Mouse (Mus musculus): ENCODE data around the gene Tor1a. TPM values are rescaled to one million over a fixed set of nuclear protein-coding genes. Genes with fewer than 3 reads are reported as not detected.

The Tor1a gene
- total RNA-seq (2021) = 10 to 100 TPM; 42.6 to 45.7 TPM
- long read RNA-seq, experiment 1, transcript Tor1a-205 (2 exons, 560 nt) = minor isoform, 9 of 94 reads
- long read RNA-seq, experiment 1, transcript Tor1a-201 (5 exons, 1,401 nt) = major isoform, 55 of 94 reads
- long read RNA-seq, experiment 1, transcript Tor1a-203 (4 exons, 1,605 nt) = minor isoform, 23 of 94 reads
- long read RNA-seq, experiment 1, partial matches to known transcripts = 0 of 94 reads
- long read RNA-seq, experiment 1, other reads (novel, unspliced or antisense) = 5 of 94 reads
- long read RNA-seq, experiment 2, transcript Tor1a-201 (5 exons, 1,401 nt) = major isoform, 36 of 58 reads
- long read RNA-seq, experiment 2, transcript Tor1a-203 (4 exons, 1,605 nt) = minor isoform, 12 of 58 reads
- long read RNA-seq, experiment 2, partial matches to known transcripts = 1 of 58 reads
- long read RNA-seq, experiment 2, other reads (novel, unspliced or antisense) = 5 of 58 reads

- intact Hi-C loops (cut with DNase I) = no loop called here
- DNase-seq (ENCODE audit: low spot score in 2 of 2) = peak; percentile 91 to 92
These were observed at the start of gene Tor1a for GRCm38 (mm10) chr2:30967352-30968327. Gene Tor1a, minus strand, starts transcription at chr2:30967933.

- intact Hi-C loops (cut with DNase I) = no loop called here
- DNase-seq (ENCODE audit: low spot score in 2 of 2) = no peak
These were observed 45.8 kb upstream of the Tor1a start for GRCm38 (mm10) chr2:31013371-31014120.

DNA sequence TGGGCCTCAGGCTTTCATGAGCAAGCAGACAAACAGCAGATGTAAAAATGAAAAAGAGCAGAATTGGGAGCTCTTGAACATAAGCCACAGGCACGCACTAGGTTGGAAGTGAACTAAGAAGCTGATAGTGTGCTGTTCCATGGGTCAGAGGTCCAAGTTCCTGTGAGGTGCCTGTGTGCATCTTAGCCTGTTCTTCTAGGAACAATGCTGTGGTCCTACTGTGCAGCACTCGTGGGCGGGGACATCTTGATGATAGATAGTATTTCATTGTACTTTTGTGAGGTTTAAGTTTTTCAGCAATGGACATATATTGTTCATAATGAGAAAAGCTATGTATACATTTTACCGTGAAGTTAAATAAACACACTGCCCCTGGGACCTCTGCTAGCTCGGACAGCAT lies 39.5 kb upstream of the Tor1a start:
- intact Hi-C loops (cut with DNase I) = no loop called here
- no peak for DNase-seq (ENCODE audit: low spot score in 2 of 2)

DNA sequence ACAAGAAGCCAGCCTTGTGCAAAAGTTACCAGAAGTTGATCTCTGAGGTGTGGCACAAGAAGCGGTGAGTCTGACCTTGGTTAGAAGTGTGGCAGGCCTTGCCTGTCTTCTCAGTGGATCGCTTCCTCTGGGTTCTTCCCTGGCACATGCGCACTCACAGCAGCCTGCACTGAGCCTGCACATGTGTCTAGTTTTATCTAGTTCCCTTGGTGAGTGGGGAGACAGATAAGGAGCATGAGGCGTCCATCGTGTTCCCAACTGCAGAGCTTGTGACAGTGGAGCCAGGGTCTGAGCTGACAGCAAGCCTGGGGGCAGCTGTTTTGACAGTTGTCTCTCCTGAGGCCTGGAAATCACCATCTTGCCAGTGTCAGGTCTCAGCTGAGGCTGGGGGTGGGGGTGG lies 38.7 kb upstream of the Tor1a start:
- DNase-seq (ENCODE audit: low spot score in 2 of 2) = no peak
- intact Hi-C loops (cut with DNase I) = no loop called here

DNA sequence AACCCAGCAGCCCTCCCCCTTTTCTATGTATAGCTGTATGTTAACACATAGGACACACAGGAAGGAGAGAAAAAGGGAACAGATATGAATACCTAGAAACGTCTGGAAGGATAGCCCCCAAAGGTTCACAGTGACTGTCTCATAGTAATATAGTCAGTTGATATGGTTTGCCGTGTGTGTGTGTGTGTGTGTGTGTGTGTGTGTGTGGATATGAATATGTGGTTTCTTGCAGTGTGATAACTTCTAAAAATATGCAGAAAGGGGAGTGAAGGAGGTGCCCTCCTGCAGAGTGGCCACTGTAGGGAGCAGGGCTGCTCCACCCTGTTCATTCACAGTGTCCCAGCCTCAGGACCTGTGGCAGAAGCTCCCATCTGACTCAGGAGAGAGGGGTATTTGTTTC lies 37.7 kb upstream of the Tor1a start:
- intact Hi-C loops (cut with DNase I) = no loop called here
- no peak for DNase-seq (ENCODE audit: low spot score in 2 of 2)

DNA sequence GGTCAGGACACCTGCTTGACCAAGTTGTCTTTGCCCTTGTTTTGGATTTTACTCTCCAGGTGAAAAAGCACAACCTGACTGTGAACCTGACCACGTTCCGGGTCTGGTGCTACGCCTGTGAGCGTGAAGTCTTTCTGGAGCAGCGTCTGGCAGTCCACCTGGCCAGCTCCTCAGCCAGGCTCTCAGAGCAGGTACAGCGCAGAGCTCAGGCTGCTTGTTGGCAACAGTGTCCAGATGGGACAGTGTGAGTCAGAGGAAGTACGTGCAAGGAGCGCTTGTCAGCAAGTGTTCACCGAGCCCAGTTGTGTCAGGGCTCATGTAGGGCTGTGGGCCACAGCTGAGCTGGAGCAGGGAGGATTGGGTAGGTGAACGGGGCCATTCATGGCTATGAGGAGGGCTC lies 35.1 kb upstream of the Tor1a start:
- intact Hi-C loops (cut with DNase I) = no loop called here
- DNase-seq (ENCODE audit: low spot score in 2 of 2) = no peak

DNA sequence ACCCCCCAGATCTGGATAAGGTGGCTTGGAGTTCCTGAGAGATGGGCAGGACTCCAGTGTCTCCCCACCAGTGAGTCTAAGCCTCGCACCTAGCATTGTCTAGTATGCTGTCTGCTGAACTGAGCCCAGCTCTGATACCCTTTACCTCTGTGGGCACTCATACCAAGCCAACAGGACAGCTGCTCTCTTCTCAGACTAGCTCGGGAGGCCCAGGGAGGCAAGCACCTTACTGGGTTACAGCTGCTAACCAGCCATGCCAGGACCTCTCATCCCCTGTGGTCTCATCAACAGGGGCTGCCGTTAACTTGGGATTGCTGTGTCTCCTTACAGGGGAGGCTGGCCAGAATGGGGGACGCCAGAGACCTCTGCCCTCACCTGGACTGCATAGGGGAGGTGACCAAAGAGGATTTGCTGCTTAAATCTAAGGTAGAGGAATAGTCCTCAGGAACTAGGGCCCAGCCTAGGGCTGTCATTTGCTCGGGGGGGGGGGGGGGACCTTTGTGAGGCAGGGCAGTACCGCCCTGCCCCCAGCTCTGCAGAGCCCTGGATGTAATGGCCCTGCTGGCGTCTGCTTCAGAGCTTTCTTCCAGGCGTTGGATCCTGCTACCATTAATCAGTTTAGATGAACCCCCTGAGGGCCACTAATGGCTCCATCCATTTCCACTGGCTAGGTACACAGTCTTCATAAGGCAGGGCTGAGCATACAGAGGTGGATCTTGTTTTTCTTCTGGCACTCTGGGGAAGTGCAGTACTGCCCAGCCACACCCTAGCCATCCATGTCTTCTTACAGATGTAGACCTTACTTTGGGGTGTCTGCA lies 30.9 kb upstream of the Tor1a start:
- intact Hi-C loops (cut with DNase I) = no loop called here
- DNase-seq (ENCODE audit: low spot score in 2 of 2) = no peak

DNA sequence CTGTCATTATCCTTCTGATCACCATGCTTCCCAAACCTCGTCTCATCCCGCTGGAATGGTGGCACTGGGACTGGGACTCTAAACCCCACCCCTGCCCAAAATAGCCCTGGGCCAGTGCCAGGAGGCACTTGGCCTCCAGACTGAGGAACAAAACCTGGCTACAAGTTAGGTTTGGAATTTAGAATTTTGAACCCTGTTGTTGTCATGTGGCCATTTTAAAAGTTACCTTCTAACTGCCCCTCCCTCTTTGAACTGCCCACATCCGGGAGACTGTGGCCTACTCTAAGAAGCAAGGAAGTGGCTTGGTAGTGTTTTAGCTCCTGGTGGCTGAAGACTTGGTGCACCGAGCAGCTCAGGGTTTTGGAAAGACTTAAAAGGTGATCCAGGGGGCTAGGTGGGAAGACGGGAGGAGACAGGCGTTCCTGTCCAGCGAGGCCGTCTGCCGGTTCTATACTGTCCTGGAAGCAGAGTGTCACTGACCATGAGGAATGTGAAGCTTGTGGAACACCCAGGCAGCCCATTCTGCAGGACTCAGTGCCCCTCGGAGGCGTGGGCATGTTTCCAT lies 27.8 kb upstream of the Tor1a start:
- intact Hi-C loops (cut with DNase I) = no loop called here
- DNase-seq (ENCODE audit: low spot score in 2 of 2) = no peak

DNA sequence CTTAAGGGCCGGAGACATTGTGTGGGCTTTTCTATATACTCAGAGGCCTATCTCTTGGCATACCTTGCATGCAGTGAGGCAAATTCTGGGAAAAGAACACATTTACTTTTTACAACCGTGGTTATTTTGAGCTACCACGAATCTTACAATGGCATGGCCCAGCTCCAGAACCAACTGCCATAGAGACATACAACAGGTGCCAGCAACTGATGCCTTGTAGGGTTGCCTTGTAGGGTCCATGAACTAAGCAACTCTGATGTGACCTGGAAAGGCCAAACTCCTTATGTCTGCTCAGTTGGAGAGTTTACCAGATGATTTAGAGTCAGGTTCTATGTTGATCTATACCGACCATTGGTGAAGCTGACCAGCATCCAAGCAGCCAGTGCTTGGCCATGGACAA lies 27.1 kb upstream of the Tor1a start:
- DNase-seq (ENCODE audit: low spot score in 2 of 2) = no peak
- intact Hi-C loops (cut with DNase I) = no loop called here

DNA sequence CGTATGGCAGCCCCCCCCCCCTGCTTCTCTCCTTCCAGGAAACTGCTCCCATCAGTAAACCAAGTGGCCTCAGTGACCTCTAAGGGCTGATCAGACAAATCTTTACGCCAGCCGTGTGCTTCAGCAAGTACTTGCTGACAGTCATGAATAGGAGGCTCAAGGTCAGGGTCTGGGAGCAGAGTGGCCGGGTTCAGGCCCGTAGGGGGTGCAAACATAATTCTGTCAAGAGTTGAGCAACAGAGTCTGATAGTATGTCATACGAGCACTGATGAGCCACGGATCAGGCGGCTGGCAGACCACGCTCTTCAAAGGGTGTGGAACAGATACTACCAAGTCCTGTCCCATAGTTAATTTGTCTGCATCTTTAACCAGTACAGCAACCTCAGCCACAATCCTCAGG lies 22.5 kb upstream of the Tor1a start:
- intact Hi-C loops (cut with DNase I) = no loop called here
- no peak for DNase-seq (ENCODE audit: low spot score in 2 of 2)

GRCm38 (mm10) chr2:30985111-30986020 lies 17.6 kb upstream of the Tor1a start:
- intact Hi-C loops (cut with DNase I) = no loop called here
- DNase-seq (ENCODE audit: low spot score in 2 of 2) = peak in 1 of 2 experiments; percentile 26

GRCm38 (mm10) chr2:30983024-30983423 lies 15.3 kb upstream of the Tor1a start:
- intact Hi-C loops (cut with DNase I) = no loop called here

DNA sequence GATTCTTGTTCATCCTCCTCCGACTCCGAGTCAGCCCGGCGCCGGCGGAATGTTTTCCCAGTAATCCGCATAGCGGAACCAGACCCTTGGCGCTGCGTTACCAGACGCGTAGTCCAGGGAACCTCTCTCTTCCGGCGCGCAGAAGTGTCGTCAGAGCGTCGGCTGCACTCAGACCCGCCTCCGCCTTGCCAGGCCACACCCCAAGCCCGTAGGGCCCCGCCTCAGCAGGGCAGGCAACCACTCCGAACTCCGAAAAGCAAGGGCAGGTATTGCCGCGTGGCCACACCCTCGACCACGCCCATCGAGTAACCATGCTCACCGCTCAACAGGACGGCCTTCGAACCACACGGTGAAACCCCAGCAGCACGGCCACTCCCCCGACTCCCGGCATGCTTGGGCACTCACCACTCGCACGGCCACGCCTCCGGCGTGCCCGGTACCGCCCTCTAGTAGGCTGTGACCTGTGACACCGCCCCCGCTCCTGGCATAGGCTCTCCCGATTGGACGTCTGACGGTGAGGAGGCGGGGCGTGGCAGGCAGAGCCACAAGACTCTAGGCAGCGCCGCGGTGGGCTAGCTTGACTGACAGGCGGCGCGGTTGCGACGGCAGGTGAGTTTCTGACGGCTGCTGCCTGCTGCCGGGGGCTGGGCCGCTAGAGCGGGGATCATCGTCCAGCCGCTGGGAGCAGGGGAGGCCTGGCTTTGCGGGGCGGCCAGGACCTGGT lies 14.2 kb upstream of the Tor1a start, which contains the start of the genes BC005624 and Usp20:
Gene BC005624 (minus strand): TSS at position 412 of the 724 bp plus-strand sequence.
Gene Usp20 (plus strand): TSS at position 490 of the 724 bp plus-strand sequence.
- intact Hi-C loops (cut with DNase I) = no loop called here
- peak; percentile 99 to 100 for DNase-seq (ENCODE audit: low spot score in 2 of 2)

More at GRCm38 (mm10) chr2:30983024-30983423, 15.3 kb upstream of the Tor1a start:
- DNase-seq (ENCODE audit: low spot score in 2 of 2) = peak in 1 of 2 experiments; percentile 42

GRCm38 (mm10) chr2:30966826-30967225 lies 907 bp downstream of the Tor1a start:
- intact Hi-C loops (cut with DNase I) = no loop called here
- DNase-seq (ENCODE audit: low spot score in 2 of 2) = no peak

GRCm38 (mm10) chr2:30965627-30966026 lies 2.1 kb downstream of the Tor1a start:
- intact Hi-C loops (cut with DNase I) = no loop called here
- DNase-seq (ENCODE audit: low spot score in 2 of 2) = no peak

- intact Hi-C loops (cut with DNase I) = no loop called here
- DNase-seq (ENCODE audit: low spot score in 2 of 2) = no peak
These were observed 5.0 kb downstream of the Tor1a start for GRCm38 (mm10) chr2:30962570-30963254.
